Mouse (Mus musculus) lung, adult 2 months (tissue): ENCODE data around the gene Ncmap.

Source experiments
- CTCF ChIP-seq: fragments of 200-500 bp; IDR thresholded peaks from 2 replicates; pipeline ENCODE4 v1.5.1; 2011; ENCODE audit warnings: mild to moderate bottlenecking, low read length, control low read depth; ENCODE audit not compliant: insufficient read depth
- POLR2A ChIP-seq: fragments of 200-500 bp; IDR thresholded peaks from 2 replicates; pipeline ENCODE4 v1.6.1; 2011; ENCODE audit warnings: low read depth, mild to moderate bottlenecking, control low read depth, low read length, borderline replicate concordance; ENCODE audit errors: extremely low read depth

GRCm38 (mm10) chr4:135442473-135442872 lies 44.4 kb upstream of the Ncmap start:
- no peak for TF ChIP-seq CTCF
- no peak for TF ChIP-seq POLR2A
